Mouse (Mus musculus): ENCODE measurements around the gene Olfr1183. TPM values are rescaled to one million over a fixed set of nuclear protein-coding genes. Genes with fewer than 3 reads are reported as not detected.
"Not testable (repeated sequence)": the region's sequence is repeated elsewhere in the genome, so short reads cannot be mapped to it uniquely, and the experiment has no call there.

The Olfr1183 gene
- total RNA-seq (2015; ENCODE audit: low replicate concordance): not detected in 2 replicates
- total RNA-seq (2017; ENCODE audit: low replicate concordance): not detected in 2 replicates

- ATAC-seq (replicated peaks; ENCODE audit: low FRiP score, poor library complexity, severe bottlenecking): not testable (repeated sequence)
These were observed at the start of gene Olfr1183 for GRCm38 (mm10) chr2:88454567-88454966. Olfr1183 (plus strand) TSS chr2:88454867.

GRCm38 (mm10) chr2:88406353-88406752 lies 48.3 kb upstream of the Olfr1183 start, which contains the start of gene Olfr1179:
Olfr1179 (minus strand) TSS chr2:88406453.
- ATAC-seq (replicated peaks; ENCODE audit: low FRiP score, poor library complexity, severe bottlenecking): no peak

- no peak for ATAC-seq (replicated peaks; ENCODE audit: low FRiP score, poor library complexity, severe bottlenecking)
These were observed 35.6 kb upstream of the Olfr1183 start, which contains the start of gene Olfr1180 for GRCm38 (mm10) chr2:88419051-88419450. Olfr1180 (minus strand) TSS chr2:88419151.

- no peak for ATAC-seq (replicated peaks; ENCODE audit: low FRiP score, poor library complexity, severe bottlenecking)
These were observed 28.6 kb upstream of the Olfr1183 start, which contains the start of gene Olfr1181 for GRCm38 (mm10) chr2:88426071-88426470. Olfr1181 (minus strand) TSS chr2:88426171.

GRCm38 (mm10) chr2:88449031-88449430 lies 5.6 kb upstream of the Olfr1183 start, which contains the start of gene Gm13757:
Gm13757 (minus strand) TSS chr2:88449131.
- ATAC-seq (replicated peaks; ENCODE audit: low FRiP score, poor library complexity, severe bottlenecking): no peak

GRCm38 (mm10) chr2:88483298-88483697 lies 28.6 kb downstream of the Olfr1183 start, which contains the start of gene Olfr1184:
Olfr1184 (plus strand) TSS chr2:88483598.
- ATAC-seq (replicated peaks; ENCODE audit: low FRiP score, poor library complexity, severe bottlenecking): no peak

GRCm38 (mm10) chr2:88493020-88493419 lies 38.4 kb downstream of the Olfr1183 start, which contains the start of gene Olfr1185-ps1:
Olfr1185-ps1 (plus strand) TSS chr2:88493320.
- ATAC-seq (replicated peaks; ENCODE audit: low FRiP score, poor library complexity, severe bottlenecking): no peak

- no peak for ATAC-seq (replicated peaks; ENCODE audit: low FRiP score, poor library complexity, severe bottlenecking)
These were observed 63.6 kb downstream of the Olfr1183 start, which contains the start of gene Olfr1186 for GRCm38 (mm10) chr2:88518251-88518650. Olfr1186 (plus strand) TSS chr2:88518551.

Other genes with a start within 250 kb of the Olfr1183 start
- not detected in 2 replicates for gene Olfr1170, start 226.5 kb upstream of the Olfr1183 start, total RNA-seq (2015; ENCODE audit: low replicate concordance)
- gene Olfr1170, start 226.5 kb upstream of the Olfr1183 start, total RNA-seq (2017; ENCODE audit: low replicate concordance): not detected in 2 replicates
- gene Olfr1173, start 175.0 kb upstream of the Olfr1183 start, total RNA-seq (2015; ENCODE audit: low replicate concordance): not detected in 2 replicates
- not detected in 2 replicates for gene Olfr1173, start 175.0 kb upstream of the Olfr1183 start, total RNA-seq (2017; ENCODE audit: low replicate concordance)
- gene Olfr1174-ps, start 139.7 kb upstream of the Olfr1183 start, total RNA-seq (2015; ENCODE audit: low replicate concordance): 0.96 TPM in 1 of 2 replicates, not detected in the other
- not detected in 2 replicates for gene Olfr1174-ps, start 139.7 kb upstream of the Olfr1183 start, total RNA-seq (2017; ENCODE audit: low replicate concordance)
- gene Olfr1175-ps, start 127.7 kb upstream of the Olfr1183 start, total RNA-seq (2015; ENCODE audit: low replicate concordance): not detected in 2 replicates
- not detected in 2 replicates for gene Olfr1175-ps, start 127.7 kb upstream of the Olfr1183 start, total RNA-seq (2017; ENCODE audit: low replicate concordance)
- not detected in 2 replicates for gene Olfr1176, start 118.1 kb upstream of the Olfr1183 start, total RNA-seq (2015; ENCODE audit: low replicate concordance)
- gene Olfr1176, start 118.1 kb upstream of the Olfr1183 start, total RNA-seq (2017; ENCODE audit: low replicate concordance): not detected in 2 replicates
- not detected in 2 replicates for gene Olfr1177-ps, start 108.4 kb upstream of the Olfr1183 start, total RNA-seq (2015; ENCODE audit: low replicate concordance)
- gene Olfr1177-ps, start 108.4 kb upstream of the Olfr1183 start, total RNA-seq (2017; ENCODE audit: low replicate concordance): 1.5 TPM in 1 of 2 replicates, not detected in the other
- not detected in 2 replicates for gene Olfr1178, start 67.8 kb upstream of the Olfr1183 start, total RNA-seq (2015; ENCODE audit: low replicate concordance)
- gene Olfr1178, start 67.8 kb upstream of the Olfr1183 start, total RNA-seq (2017; ENCODE audit: low replicate concordance): 0.09 and 0.84 TPM in 2 replicates
- gene Olfr1179, start 48.4 kb upstream of the Olfr1183 start, total RNA-seq (2015; ENCODE audit: low replicate concordance): not detected in 2 replicates
- gene Olfr1179, start 48.4 kb upstream of the Olfr1183 start, total RNA-seq (2017; ENCODE audit: low replicate concordance): not detected in 2 replicates
- not detected in 2 replicates for gene Olfr1180, start 35.7 kb upstream of the Olfr1183 start, total RNA-seq (2015; ENCODE audit: low replicate concordance)
- not detected in 2 replicates for gene Olfr1180, start 35.7 kb upstream of the Olfr1183 start, total RNA-seq (2017; ENCODE audit: low replicate concordance)
- gene Olfr1181, start 28.7 kb upstream of the Olfr1183 start, total RNA-seq (2015; ENCODE audit: low replicate concordance): not detected in 2 replicates
- gene Olfr1181, start 28.7 kb upstream of the Olfr1183 start, total RNA-seq (2017; ENCODE audit: low replicate concordance): not detected in 2 replicates
- gene Gm13757, start 5.7 kb upstream of the Olfr1183 start, total RNA-seq (2015; ENCODE audit: low replicate concordance): 0.63 TPM in 1 of 2 replicates, not detected in the other
- not detected in 2 replicates for gene Gm13757, start 5.7 kb upstream of the Olfr1183 start, total RNA-seq (2017; ENCODE audit: low replicate concordance)
- not detected in 2 replicates for gene Olfr1184, start 28.7 kb downstream of the Olfr1183 start, total RNA-seq (2015; ENCODE audit: low replicate concordance)
- gene Olfr1184, start 28.7 kb downstream of the Olfr1183 start, total RNA-seq (2017; ENCODE audit: low replicate concordance): not detected in 2 replicates
- gene Olfr1185-ps1, start 38.5 kb downstream of the Olfr1183 start, total RNA-seq (2015; ENCODE audit: low replicate concordance): not detected in 2 replicates
- gene Olfr1185-ps1, start 38.5 kb downstream of the Olfr1183 start, total RNA-seq (2017; ENCODE audit: low replicate concordance): not detected in 2 replicates
- not detected in 2 replicates for gene Olfr1186, start 63.7 kb downstream of the Olfr1183 start, total RNA-seq (2015; ENCODE audit: low replicate concordance)
- gene Olfr1186, start 63.7 kb downstream of the Olfr1183 start, total RNA-seq (2017; ENCODE audit: low replicate concordance): not detected in 2 replicates
- gene Olfr1188, start 102.1 kb downstream of the Olfr1183 start, total RNA-seq (2015; ENCODE audit: low replicate concordance): not detected in 2 replicates
- not detected in 2 replicates for gene Olfr1188, start 102.1 kb downstream of the Olfr1183 start, total RNA-seq (2017; ENCODE audit: low replicate concordance)
- gene Olfr1189, start 131.6 kb downstream of the Olfr1183 start, total RNA-seq (2015; ENCODE audit: low replicate concordance): not detected in 2 replicates
- gene Olfr1189, start 131.6 kb downstream of the Olfr1183 start, total RNA-seq (2017; ENCODE audit: low replicate concordance): not detected in 2 replicates
- not detected in 2 replicates for gene Olfr1191-ps1, start 185.7 kb downstream of the Olfr1183 start, total RNA-seq (2015; ENCODE audit: low replicate concordance)
- not detected in 2 replicates for gene Olfr1191-ps1, start 185.7 kb downstream of the Olfr1183 start, total RNA-seq (2017; ENCODE audit: low replicate concordance)
- gene Olfr1192-ps1, start 193.6 kb downstream of the Olfr1183 start, total RNA-seq (2015; ENCODE audit: low replicate concordance): not detected in 2 replicates
- 0.14 TPM in 1 of 2 replicates, not detected in the other for gene Olfr1192-ps1, start 193.6 kb downstream of the Olfr1183 start, total RNA-seq (2017; ENCODE audit: low replicate concordance)
- gene Olfr1193, start 220.8 kb downstream of the Olfr1183 start, total RNA-seq (2015; ENCODE audit: low replicate concordance): not detected in 2 replicates
- gene Olfr1193, start 220.8 kb downstream of the Olfr1183 start, total RNA-seq (2017; ENCODE audit: low replicate concordance): not detected in 2 replicates
- gene Olfr1195, start 234.3 kb downstream of the Olfr1183 start, total RNA-seq (2015; ENCODE audit: low replicate concordance): not detected in 2 replicates
- not detected in 2 replicates for gene Olfr1195, start 234.3 kb downstream of the Olfr1183 start, total RNA-seq (2017; ENCODE audit: low replicate concordance)
- gene Olfr1196, start 249.7 kb downstream of the Olfr1183 start, total RNA-seq (2015; ENCODE audit: low replicate concordance): not detected in 2 replicates
- gene Olfr1196, start 249.7 kb downstream of the Olfr1183 start, total RNA-seq (2017; ENCODE audit: low replicate concordance): not detected in 2 replicates